Mouse (Mus musculus) adrenal gland, postnatal 36 days (tissue): ENCODE results near the gene Galnt5. TPM values are rescaled to one million over a fixed set of nuclear protein-coding genes. Genes with fewer than 3 reads are reported as not detected.
A peak's percentile ranks its signal among the peaks of the same experiment; 100 is the strongest.

ENCODE experiments used
- DNase-seq, 2 experiments: peaks; one replicate each; pipeline ENCODE4 v3.0.0; 2021; ENCODE audit warnings: mixed read lengths in 1 of 2
- long read RNA-seq, 2 experiments: library from polyadenylated mRNA; stranded (forward); transcript quantifications; one replicate each; pipeline ENCODE4 v2.0.0; 2021; ENCODE audit warnings: borderline sequencing depth in 2 of 2
- total RNA-seq, 2 experiments: library from RNA; stranded (reverse); gene quantifications; 2 replicates each; pipeline ENCODE4 v1.2.3; 2021

Galnt5 gene
- total RNA-seq: under 1 TPM in 1 of 2 experiments, not detected in 1; 0.10 TPM
- long read RNA-seq, experiment 1: 0 reads
- long read RNA-seq, experiment 2: 0 reads

- no peak for DNase-seq
Measured at GRCm38 (mm10) chr2:57997752-57998430, at the start of gene Galnt5. Gene Galnt5, plus strand, starts transcription at chr2:57997884.

GRCm38 (mm10) chr2:57951620-57952019, 46.1 kb upstream of the Galnt5 start:
- no peak for DNase-seq

GRCm38 (mm10) chr2:57960786-57961185, 36.9 kb upstream of the Galnt5 start:
- no peak for DNase-seq

GRCm38 (mm10) chr2:57982248-57982647, 15.4 kb upstream of the Galnt5 start:
- no peak for DNase-seq

- no peak for DNase-seq
Measured at GRCm38 (mm10) chr2:57991084-57991483, 6.6 kb upstream of the Galnt5 start.

- no peak for DNase-seq
Measured at GRCm38 (mm10) chr2:58001497-58001896, 3.8 kb downstream of the Galnt5 start.

GRCm38 (mm10) chr2:58007081-58007480, 9.4 kb downstream of the Galnt5 start:
- no peak for DNase-seq

- no peak for DNase-seq
Measured at GRCm38 (mm10) chr2:58023556-58023955, 25.9 kb downstream of the Galnt5 start.

- no peak for DNase-seq
Measured at GRCm38 (mm10) chr2:58026740-58027139, 29.1 kb downstream of the Galnt5 start.

GRCm38 (mm10) chr2:58029404-58029803, 31.7 kb downstream of the Galnt5 start:
- peak in 1 of 2 experiments; percentile 4 for DNase-seq

- DNase-seq: peak; percentile 21 to 30
Measured at GRCm38 (mm10) chr2:58031431-58031830, 33.7 kb downstream of the Galnt5 start.

GRCm38 (mm10) chr2:58035635-58036034, 38.0 kb downstream of the Galnt5 start:
- no peak for DNase-seq

- no peak for DNase-seq
Measured at GRCm38 (mm10) chr2:58036926-58037325, 39.2 kb downstream of the Galnt5 start.

GRCm38 (mm10) chr2:58041867-58042266, 44.2 kb downstream of the Galnt5 start:
- DNase-seq: no peak

- DNase-seq: no peak
Measured at GRCm38 (mm10) chr2:58052821-58053581, 55.3 kb downstream of the Galnt5 start, which contains the start of gene Ermn. Gene Ermn, minus strand, starts transcription at chr2:58052864.

- DNase-seq: peak; percentile 61 to 72
Measured at GRCm38 (mm10) chr2:58055383-58055782, 57.7 kb downstream of the Galnt5 start.

GRCm38 (mm10) chr2:58079849-58080248, 82.2 kb downstream of the Galnt5 start:
- DNase-seq: no peak

GRCm38 (mm10) chr2:58086420-58086819, 88.7 kb downstream of the Galnt5 start:
- DNase-seq: no peak

GRCm38 (mm10) chr2:58094818-58095217, 97.1 kb downstream of the Galnt5 start:
- DNase-seq: no peak
